Mouse (Mus musculus) embryonic facial prominence, embryonic 14.5 days (tissue): ENCODE results near the gene Dchs1. TPM values are rescaled to one million over a fixed set of nuclear protein-coding genes. Genes with fewer than 3 reads are reported as not detected.

ENCODE experiments used
- ATAC-seq: fragments of 200-750 bp; cut with Nextera tagmentation; 2 replicates; pipeline ENCODE4 v1.8.0; 2017; ENCODE audit warnings: low read depth, moderate number of reproducible peaks, moderate TSS enrichment
- DNase-seq: peaks from one replicate; pipeline ENCODE4 v3.0.0-alpha.2; 2015; ENCODE audit warnings: low spot score
- H3K27ac ChIP-seq: fragments of 300-500 bp; sonication (generic); replicated peaks from 2 replicates; pipeline ENCODE4 v1.5.1; 2014; ENCODE audit warnings: low read depth, mild to moderate bottlenecking, low read length, moderate library complexity
- H3K27me3 ChIP-seq: fragments of 300-500 bp; sonication (generic); replicated peaks from 2 replicates; pipeline ENCODE4 v1.6.1; 2014; ENCODE audit warnings: low read length; ENCODE audit not compliant: control insufficient read depth, insufficient read depth
- H3K36me3 ChIP-seq: fragments of 300-500 bp; sonication (generic); 2 replicates; pipeline ENCODE4 v1.6.1; 2014; ENCODE audit warnings: low read length, mixed read lengths; ENCODE audit not compliant: control insufficient read depth, insufficient read depth
- H3K4me1 ChIP-seq: fragments of 300-500 bp; sonication (generic); 2 replicates; pipeline ENCODE4 v1.6.1; 2014; ENCODE audit warnings: antibody characterized with exemption, low read length; ENCODE audit not compliant: control insufficient read depth, insufficient read depth
- H3K4me2 ChIP-seq: fragments of 300-500 bp; sonication (generic); 2 replicates; pipeline ENCODE4 v1.6.1; 2014; ENCODE audit warnings: low read depth, mild to moderate bottlenecking, low read length, moderate library complexity, mixed read lengths
- H3K4me3 ChIP-seq: fragments of 300-500 bp; sonication (generic); 2 replicates; pipeline ENCODE4 v1.5.1; 2014; ENCODE audit warnings: low read depth, mild to moderate bottlenecking, low read length
- H3K9ac ChIP-seq: fragments of 300-500 bp; sonication (generic); 2 replicates; pipeline ENCODE4 v1.6.1; 2014; ENCODE audit warnings: low read depth, mild to moderate bottlenecking, low read length, moderate library complexity, mixed read lengths
- H3K9me3 ChIP-seq: fragments of 300-500 bp; sonication (generic); 2 replicates; pipeline ENCODE4 v1.6.1; 2016; ENCODE audit warnings: low read length; ENCODE audit not compliant: control insufficient read depth
- WGBS: fragments of 180-500 bp; shearing (Covaris S2); extraction: QIAGEN DNeasy Blood & Tissue Kit; methylation state at CpG from one replicate; pipeline ENCODE4 v1.1.7; 2014; 5-methylcytosine and 5-hydroxymethylcytosine counted together
- polyA plus RNA-seq: library from polyadenylated mRNA; unstranded; fragments of >200 nt; fragmentation: Nextera tagmentation; extraction: Ambion mirVana; gene quantifications from 2 replicates; pipeline ENCODE4 v1.2.1, GENCODE M21; 2014

The Dchs1 gene
- polyA plus RNA-seq, 1 experiment from 2014 or later = 21.2 TPM

DNA sequence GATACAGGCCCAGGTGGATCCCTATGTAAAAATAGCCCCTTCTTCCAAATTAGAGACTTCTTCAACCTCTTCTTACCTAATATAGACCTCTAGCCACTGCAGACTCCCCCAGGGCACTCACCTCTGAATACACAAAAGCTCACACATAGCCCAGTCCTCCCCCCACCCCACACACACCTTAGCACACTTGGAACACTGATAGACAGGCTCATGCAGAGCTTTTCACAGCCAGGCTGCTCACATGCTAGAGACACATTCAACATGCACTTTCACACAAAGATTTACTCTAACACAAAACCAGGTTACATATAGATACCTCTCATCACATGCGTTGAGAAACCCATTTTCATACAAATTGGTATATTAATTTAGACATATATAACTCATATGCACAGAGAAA, 10.1 kb downstream of the Dchs1 start:
- Histone ChIP-seq H3K36me3 (peaks cover 38% of the 10 kb centered on the region), H3K9me3 (no peaks in the 10 kb centered on the region), H3K4me3 (peak overlapping the region; percentile 35), H3K4me2 (peak overlapping the region; percentile 62), H3K4me1 (peaks cover 30% of the 10 kb centered on the region), H3K9ac (no peak overlapping the region; the same call in 1 of the 2 replicates), H3K27me3 (no peaks in the 10 kb centered on the region), H3K27ac (peak overlapping the region; percentile 95)
- WGBS = 60% methylated on average over 1 of the region's 1 CpGs
- ATAC-seq (no peak), DNase-seq (no peak)

DNA sequence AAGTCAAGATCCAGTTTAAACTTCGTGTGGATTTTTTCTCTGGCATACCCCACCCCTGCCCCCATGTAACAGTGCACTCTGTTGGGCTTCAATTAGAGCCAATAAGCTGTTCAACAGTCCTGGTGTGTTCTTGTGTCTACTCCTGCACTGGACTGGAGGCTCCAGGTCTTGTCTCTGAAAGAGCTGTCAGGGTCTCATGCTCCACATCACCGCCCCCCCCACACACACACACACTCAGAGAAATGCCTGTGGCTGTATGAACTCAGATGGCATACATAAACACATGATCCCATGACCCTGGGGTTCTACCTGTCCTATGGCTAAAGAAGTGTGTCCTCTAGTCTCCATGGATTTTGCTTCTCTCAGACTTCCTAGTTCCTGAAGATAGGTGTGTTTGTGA, 11.4 kb downstream of the Dchs1 start:
- Histone ChIP-seq H3K27me3 (no peaks in the 10 kb centered on the region), H3K9me3 (no peaks in the 10 kb centered on the region), H3K4me1 (peaks cover 30% of the 10 kb centered on the region), H3K4me2 (no peak overlapping the region), H3K9ac (no peak overlapping the region), H3K27ac (no peak overlapping the region), H3K36me3 (peaks cover 40% of the 10 kb centered on the region), H3K4me3 (no peak overlapping the region)
- no peak for DNase-seq
- 71% methylated on average over 2 of the region's 2 CpGs for WGBS
- no peak for ATAC-seq

- peak; percentile 46 for DNase-seq
- no peak overlapping the region for H3K4me2 ChIP-seq
- peaks cover 41% of the 10 kb centered on the region for H3K36me3 ChIP-seq
- H3K9ac ChIP-seq = no peak overlapping the region
- H3K9me3 ChIP-seq = no peaks in the 10 kb centered on the region
- 52% methylated on average over 8 of the region's 8 CpGs for WGBS
- H3K4me1 ChIP-seq = peaks cover 27% of the 10 kb centered on the region
- H3K27me3 ChIP-seq = no peaks in the 10 kb centered on the region
- no peak; the same call in 1 of the 2 replicates for ATAC-seq
- no peak overlapping the region for H3K4me3 ChIP-seq
- H3K27ac ChIP-seq = no peak overlapping the region
Measured at GRCm38 (mm10) chr7:105774661-105775060, 12.8 kb downstream of the Dchs1 start.

- no peak overlapping the region for H3K27ac ChIP-seq
- WGBS = 87% methylated on average over 5 of the region's 5 CpGs
- H3K9me3 ChIP-seq = no peaks in the 10 kb centered on the region
- H3K4me3 ChIP-seq = no peak overlapping the region
- H3K4me2 ChIP-seq = no peak overlapping the region
- H3K4me1 ChIP-seq = peaks cover 16% of the 10 kb centered on the region
- H3K27me3 ChIP-seq = no peaks in the 10 kb centered on the region
- DNase-seq = peak; percentile 29
- H3K36me3 ChIP-seq = peaks cover 47% of the 10 kb centered on the region
- no peak for ATAC-seq
- no peak overlapping the region for H3K9ac ChIP-seq
Measured at GRCm38 (mm10) chr7:105773041-105773440, 14.4 kb downstream of the Dchs1 start.

DNA sequence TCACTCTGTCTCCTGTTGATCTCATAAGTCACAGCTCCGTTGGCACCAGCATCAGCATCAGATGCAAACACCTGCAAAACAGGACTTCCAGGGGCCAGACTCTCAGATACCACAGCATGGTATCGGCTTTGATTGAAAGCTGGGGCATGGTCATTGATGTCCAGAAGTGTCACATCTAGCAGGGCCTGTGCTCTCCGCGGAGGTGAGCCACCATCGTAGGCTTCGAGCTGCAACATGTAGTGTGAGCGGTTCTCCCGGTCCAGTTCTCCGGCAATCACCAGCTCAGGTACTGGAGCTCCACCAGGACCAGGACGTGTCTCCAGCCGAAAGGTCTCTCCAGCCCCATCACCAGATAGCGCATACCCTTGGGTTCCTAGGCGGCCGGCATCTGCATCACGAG, 15.1 kb downstream of the Dchs1 start:
- Histone ChIP-seq H3K27ac (no peak overlapping the region), H3K36me3 (peaks cover 52% of the 10 kb centered on the region), H3K27me3 (no peaks in the 10 kb centered on the region), H3K4me2 (no peak overlapping the region), H3K9ac (no peak overlapping the region), H3K9me3 (no peaks in the 10 kb centered on the region), H3K4me3 (no peak overlapping the region), H3K4me1 (peaks cover 15% of the 10 kb centered on the region)
- ATAC-seq = no peak
- 97% methylated on average over 15 of the region's 15 CpGs for WGBS
- no peak for DNase-seq

DNA sequence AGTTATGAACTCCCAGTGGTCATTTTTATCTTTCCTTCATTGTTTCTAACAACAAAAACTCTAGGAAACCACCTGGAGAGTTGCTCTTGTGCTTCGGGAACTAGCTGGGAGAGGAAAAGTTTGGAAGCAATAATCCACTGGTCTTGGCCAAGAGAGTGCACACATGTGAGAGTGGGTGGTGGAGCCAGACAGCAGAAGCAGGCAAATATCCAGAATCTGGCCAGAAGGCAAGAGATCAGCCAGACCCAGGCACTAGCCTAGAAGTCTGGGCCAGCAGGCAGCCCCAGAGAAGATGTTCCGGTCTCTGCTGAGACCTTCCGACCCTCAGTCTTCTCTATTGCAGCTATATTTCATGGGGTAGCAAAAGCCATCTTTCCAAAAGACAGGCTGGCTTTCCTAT, 17.5 kb downstream of the Dchs1 start:
- Histone ChIP-seq H3K9ac (no peak overlapping the region), H3K27me3 (no peaks in the 10 kb centered on the region), H3K4me3 (no peak overlapping the region), H3K4me1 (peaks cover 5% of the 10 kb centered on the region; the same call in 1 of the 2 replicates), H3K27ac (no peak overlapping the region), H3K36me3 (peaks cover 65% of the 10 kb centered on the region), H3K4me2 (no peak overlapping the region), H3K9me3 (no peaks in the 10 kb centered on the region)
- no peak for DNase-seq
- WGBS = 79% methylated on average over 3 of the region's 3 CpGs
- ATAC-seq = no peak

DNA sequence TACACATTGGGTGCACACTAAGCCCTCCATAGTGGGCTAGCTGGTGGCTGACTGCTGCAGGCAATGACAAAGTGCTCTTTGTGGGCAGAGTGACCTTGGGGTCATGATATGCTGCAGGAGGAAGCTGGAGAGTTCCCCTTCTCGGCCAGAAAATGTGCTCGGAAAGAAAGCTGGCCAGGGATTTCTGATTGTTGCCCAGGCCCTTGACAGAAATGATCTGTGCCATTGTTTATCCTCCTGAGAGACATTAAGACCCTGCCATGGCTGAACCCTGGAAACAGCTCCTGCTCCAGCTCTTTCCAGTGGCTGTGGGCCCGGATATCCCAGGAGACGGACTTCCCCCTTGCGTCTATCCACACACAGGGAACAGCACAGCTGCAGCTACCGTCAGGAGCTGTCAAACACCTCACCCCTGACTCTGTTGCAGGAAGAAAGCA, 19.7 kb downstream of the Dchs1 start:
- no peak for DNase-seq
- peaks cover 83% of the 10 kb centered on the region for H3K36me3 ChIP-seq

GRCm38 (mm10) chr7:105764331-105764730, 23.1 kb downstream of the Dchs1 start:
- H3K9me3 ChIP-seq = no peaks in the 10 kb centered on the region
- peaks cover 78% of the 10 kb centered on the region for H3K36me3 ChIP-seq
- H3K27ac ChIP-seq = no peak overlapping the region
- no peak overlapping the region for H3K4me3 ChIP-seq
- H3K4me2 ChIP-seq = no peak overlapping the region
- peaks cover 5% of the 10 kb centered on the region; the same call in 1 of the 2 replicates for H3K4me1 ChIP-seq
- WGBS = 91% methylated on average over 11 of the region's 11 CpGs
- ATAC-seq (no peak), DNase-seq (no peak)
- no peak overlapping the region for H3K9ac ChIP-seq
- no peaks in the 10 kb centered on the region for H3K27me3 ChIP-seq

More for the DNA sequence above, 19.7 kb downstream of the Dchs1 start:
- no peak; the same call in 1 of the 2 replicates for ATAC-seq
- Histone ChIP-seq H3K4me1 (peaks cover 5% of the 10 kb centered on the region; the same call in 1 of the 2 replicates), H3K9ac (no peak overlapping the region), H3K27ac (peak overlapping the region; percentile 39), H3K4me3 (no peak overlapping the region), H3K4me2 (no peak overlapping the region), H3K9me3 (no peaks in the 10 kb centered on the region), H3K27me3 (no peaks in the 10 kb centered on the region)
- 13% methylated on average over 6 of the region's 6 CpGs for WGBS

DNA sequence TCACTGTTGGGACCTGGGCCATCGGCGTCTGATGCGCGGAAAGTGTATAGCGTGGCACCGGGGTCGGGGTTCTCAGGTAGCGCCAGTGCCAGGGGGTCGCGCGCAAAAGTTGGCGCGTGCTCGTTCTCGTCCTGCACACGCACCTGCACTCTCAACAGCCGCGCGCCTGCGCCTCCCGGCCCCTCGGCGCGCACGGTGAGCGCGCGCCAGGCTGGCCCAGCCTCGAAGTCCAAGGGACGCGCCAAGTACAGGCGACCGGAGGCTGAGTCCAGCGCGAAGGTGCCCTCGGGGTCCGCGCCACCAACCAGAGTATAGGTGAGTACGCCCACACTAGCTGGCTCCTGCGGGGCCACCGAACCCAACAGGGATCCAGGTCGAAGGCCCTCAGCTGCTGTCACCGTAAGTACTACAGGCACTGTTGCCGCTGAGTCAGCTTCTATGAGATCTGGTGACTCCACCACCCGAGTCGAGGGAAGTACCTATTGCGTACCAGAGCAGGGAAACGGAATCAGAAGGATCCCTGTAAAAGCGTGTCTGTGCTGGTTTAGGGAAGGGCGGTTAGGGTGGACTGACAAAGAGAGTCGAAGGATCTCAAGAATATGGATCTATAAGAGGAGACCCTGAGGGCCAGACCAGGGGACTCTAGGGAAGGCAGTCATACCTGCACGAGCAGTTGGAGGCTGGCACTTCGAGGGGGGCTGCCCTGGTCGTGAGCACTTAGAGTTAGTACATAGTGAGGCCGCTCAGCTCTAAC, 24.8 kb downstream of the Dchs1 start:
- no peak for DNase-seq
- H3K4me3 ChIP-seq = no peak overlapping the region

More for the DNA sequence above, 24.8 kb downstream of the Dchs1 start:
- Histone ChIP-seq H3K9me3 (no peaks in the 10 kb centered on the region), H3K4me2 (peak overlapping the region; percentile 26; the same call in 1 of the 2 replicates), H3K9ac (no peak overlapping the region), H3K27ac (no peak overlapping the region), H3K4me1 (no peaks in the 10 kb centered on the region), H3K36me3 (peaks cover 87% of the 10 kb centered on the region), H3K27me3 (no peaks in the 10 kb centered on the region)
- peak; percentile 8; the same call in 1 of the 2 replicates for ATAC-seq
- WGBS = 44% methylated on average over 51 of the region's 55 CpGs
